Mouse (Mus musculus) cerebellum, adult 2 months (tissue): Measurements from ENCODE around the gene Sox5.

Experiments
- CTCF ChIP-seq: fragments of 200-500 bp; IDR thresholded peaks from 2 replicates; pipeline ENCODE4 v1.5.1; 2011; ENCODE audit warnings: low read depth, mild to moderate bottlenecking, control low read depth, low read length, moderate library complexity, borderline replicate concordance; ENCODE audit not compliant: insufficient read depth
- POLR2A ChIP-seq: fragments of 200-500 bp; IDR thresholded peaks from 2 replicates; pipeline ENCODE4 v1.6.1; 2011; ENCODE audit warnings: low read length, control low read depth, borderline replicate concordance; ENCODE audit not compliant: insufficient read depth

DNA sequence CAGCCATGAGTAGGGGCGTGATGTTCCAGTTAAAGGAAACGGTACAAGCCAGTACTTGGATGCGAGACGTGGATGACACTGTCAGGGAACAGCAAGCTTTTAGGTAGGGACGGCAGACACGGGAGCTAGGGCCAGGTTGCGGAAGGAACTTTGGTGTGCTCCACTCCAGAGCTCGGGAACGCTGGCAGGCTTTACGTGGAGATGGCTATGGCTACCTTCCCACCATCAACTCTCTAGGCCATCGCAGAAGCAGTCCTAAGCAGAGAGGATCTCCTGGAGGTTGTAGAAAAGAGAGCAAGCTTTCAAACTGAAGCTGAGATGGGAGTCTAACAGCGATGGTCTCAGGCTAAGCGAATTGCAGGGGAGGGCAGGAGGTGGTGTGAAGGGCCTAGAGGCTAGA, 60.9 kb downstream of the Sox5 start:
- no peak for TF ChIP-seq CTCF
- no peak for TF ChIP-seq POLR2A
